Mouse (Mus musculus) right cerebral cortex, postnatal 10 days (tissue): Measurements from ENCODE around the gene Npw.
A peak's percentile ranks its signal among the peaks of the same experiment; 100 is the strongest.

ENCODE experiments used
- DNase-seq, 2 experiments: peaks; one replicate each; pipeline ENCODE4 v3.0.0; 2021; ENCODE audit warnings: low spot score in 2 of 2

The Npw gene

GRCm38 (mm10) chr17:24658017-24658758 is at the start of gene Npw:
TSS of gene Npw (minus strand) at chr17:24658457.
- DNase-seq, result no peak

- no peak for DNase-seq
These were observed 49.7 kb upstream of the Npw start for GRCm38 (mm10) chr17:24707801-24708425.

- peak; percentile 97 for DNase-seq
These were observed 48.9 kb upstream of the Npw start, which contains the start of gene Tbl3 for GRCm38 (mm10) chr17:24706982-24707800. TSS of gene Tbl3 (minus strand) at chr17:24707660.

- DNase-seq, result peak in 1 of 2 experiments; percentile 29
These were observed 47.6 kb upstream of the Npw start for GRCm38 (mm10) chr17:24705821-24706220.

GRCm38 (mm10) chr17:24701251-24701650 is 43.0 kb upstream of the Npw start:
- DNase-seq, result no peak

- no peak for DNase-seq
These were observed 41.2 kb upstream of the Npw start for GRCm38 (mm10) chr17:24699473-24699872.

GRCm38 (mm10) chr17:24698715-24699114 is 40.5 kb upstream of the Npw start:
- DNase-seq, result no peak

- DNase-seq, result no peak
These were observed 39.7 kb upstream of the Npw start for GRCm38 (mm10) chr17:24697985-24698384.

- peak; percentile 90 for DNase-seq
These were observed 37.9 kb upstream of the Npw start, which contains the start of the genes Gfer and Noxo1 for GRCm38 (mm10) chr17:24696011-24696697. TSS of gene Gfer (minus strand) at chr17:24696156. TSS of gene Noxo1 (plus strand) at chr17:24696234.

GRCm38 (mm10) chr17:24695326-24696010 is 37.2 kb upstream of the Npw start:
- no peak for DNase-seq

GRCm38 (mm10) chr17:24692385-24692784 is 34.1 kb upstream of the Npw start:
- no peak for DNase-seq

- DNase-seq, result peak; percentile 67 to 69
These were observed 31.2 kb upstream of the Npw start, which contains the start of gene Syngr3 for GRCm38 (mm10) chr17:24689251-24690081. TSS of gene Syngr3 (minus strand) at chr17:24689955.

- DNase-seq, result no peak
These were observed 29.3 kb upstream of the Npw start for GRCm38 (mm10) chr17:24687599-24687998.

GRCm38 (mm10) chr17:24687146-24687595 is 28.9 kb upstream of the Npw start:
- DNase-seq, result peak in 1 of 2 experiments; percentile 46

- DNase-seq, result peak in 1 of 2 experiments; percentile 37
These were observed 28.3 kb upstream of the Npw start for GRCm38 (mm10) chr17:24686514-24686913.

GRCm38 (mm10) chr17:24677500-24678080 is 19.3 kb upstream of the Npw start:
- DNase-seq, result no peak

GRCm38 (mm10) chr17:24676877-24677276 is 18.6 kb upstream of the Npw start:
- DNase-seq, result no peak

GRCm38 (mm10) chr17:24676187-24676586 is 17.9 kb upstream of the Npw start:
- peak; percentile 73 to 80 for DNase-seq

- peak; percentile 63 to 70 for DNase-seq
These were observed 16.0 kb upstream of the Npw start for GRCm38 (mm10) chr17:24674277-24674676.
